Mouse (Mus musculus) 3134 (cell line): Measurements from ENCODE around the gene Dynlt1a.
A peak's percentile ranks its signal among the peaks of the same experiment; 100 is the strongest.
"Not testable (repeated sequence)": the region's sequence is repeated elsewhere in the genome, so short reads cannot be mapped to it uniquely, and the experiment has no call there.

Experiments
- DNase-seq: peaks from one replicate; pipeline ENCODE4 v3.0.0-alpha.2; 2011; ENCODE audit warnings: low spot score; ENCODE audit not compliant: insufficient read length; ENCODE audit errors: extremely low read depth

Dynlt1a gene

GRCm38 (mm10) chr17:6293882-6294281, 23.4 kb downstream of the Dynlt1a start:
- DNase-seq: not testable (repeated sequence)

- DNase-seq: not testable (repeated sequence)
These were observed 28.3 kb downstream of the Dynlt1a start for GRCm38 (mm10) chr17:6289045-6289444.

GRCm38 (mm10) chr17:6286169-6286568, 31.1 kb downstream of the Dynlt1a start:
- DNase-seq: not testable (repeated sequence)

GRCm38 (mm10) chr17:6283137-6283536, 34.2 kb downstream of the Dynlt1a start:
- not testable (repeated sequence) for DNase-seq

DNA sequence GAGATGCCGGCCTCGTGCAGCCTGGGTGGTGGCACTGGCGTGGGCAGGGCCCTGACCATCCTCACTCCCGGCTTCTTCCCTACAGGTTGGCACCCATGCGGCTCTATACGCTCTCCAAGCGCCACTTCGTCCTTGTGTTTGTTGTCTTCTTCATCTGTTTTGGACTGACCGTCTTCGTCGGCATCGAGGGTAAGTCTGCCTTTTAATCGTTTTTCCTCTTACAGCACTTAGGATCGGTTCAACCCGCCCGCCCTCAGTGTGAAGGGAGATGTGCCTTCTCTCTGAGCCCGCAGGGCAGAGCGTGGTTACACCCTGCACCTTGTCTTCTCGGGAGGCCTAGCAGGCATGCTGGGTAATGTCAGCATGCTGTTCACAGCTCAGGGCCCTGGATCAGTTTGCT, 36.8 kb downstream of the Dynlt1a start:
- not testable (repeated sequence) for DNase-seq

GRCm38 (mm10) chr17:6279772-6280171, 37.5 kb downstream of the Dynlt1a start:
- not testable (repeated sequence) for DNase-seq

GRCm38 (mm10) chr17:6279205-6279604, 38.1 kb downstream of the Dynlt1a start:
- DNase-seq: not testable (repeated sequence)

DNA sequence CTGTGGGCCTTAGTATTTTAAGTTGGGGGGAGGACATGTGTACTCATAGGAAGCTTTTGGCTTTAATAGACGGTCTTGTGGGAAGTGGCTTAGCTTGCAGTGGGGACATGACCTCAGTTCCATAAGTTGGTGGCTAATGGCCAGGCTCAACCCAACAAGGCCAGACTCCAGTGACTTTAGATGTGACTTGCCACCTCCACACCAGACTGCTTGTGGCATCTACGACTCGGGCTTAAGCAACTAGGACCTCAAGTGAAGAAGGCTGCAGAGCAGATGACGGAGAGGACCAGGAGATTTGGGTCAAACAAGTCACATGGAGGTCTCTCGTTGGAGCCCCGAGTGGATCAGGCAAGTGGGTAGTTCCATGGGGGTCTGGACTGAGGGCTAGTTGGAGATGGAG, 42.6 kb downstream of the Dynlt1a start:
- not testable (repeated sequence) for DNase-seq

DNA sequence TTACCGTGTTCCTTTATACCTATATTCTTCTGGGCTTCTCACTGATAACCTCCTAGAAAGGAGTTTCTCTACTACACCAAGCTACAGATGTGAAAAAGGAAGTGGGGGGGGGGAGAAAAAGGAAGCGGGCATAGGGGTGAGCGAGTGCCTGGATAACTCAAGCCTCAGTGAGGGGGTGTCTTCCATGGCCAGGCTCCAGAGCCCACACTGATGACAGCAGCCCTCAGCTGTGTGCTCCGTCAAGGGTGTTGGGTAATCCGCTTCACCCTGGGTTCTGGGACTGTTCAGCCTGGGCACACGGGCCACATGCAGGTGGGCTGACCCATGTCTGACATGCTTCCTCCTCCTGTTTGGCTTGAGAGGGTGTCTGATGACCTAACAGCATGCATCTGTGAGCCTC, 45.3 kb downstream of the Dynlt1a start:
- not testable (repeated sequence) for DNase-seq

DNA sequence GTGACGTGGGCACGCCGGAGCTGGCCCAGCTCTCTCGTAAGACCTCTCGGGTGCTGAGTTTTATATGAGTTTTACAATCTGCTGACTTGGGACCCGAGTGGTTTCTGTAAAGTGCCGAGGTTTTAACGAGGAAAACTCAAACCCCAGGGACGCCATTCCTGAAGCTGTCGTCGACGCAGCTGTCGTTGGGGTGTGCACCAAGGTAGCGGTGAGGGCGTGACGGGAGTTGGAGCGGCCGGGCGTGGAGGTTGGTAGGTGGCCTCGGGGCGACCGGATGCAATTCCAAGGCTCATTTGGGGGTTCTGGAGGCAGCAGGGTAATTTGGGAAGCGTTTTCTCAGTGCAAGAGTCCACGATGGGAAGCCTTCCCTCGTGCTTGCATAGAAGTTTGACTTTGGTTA, 46.5 kb downstream of the Dynlt1a start:
- peak; percentile 32 for DNase-seq

DNA sequence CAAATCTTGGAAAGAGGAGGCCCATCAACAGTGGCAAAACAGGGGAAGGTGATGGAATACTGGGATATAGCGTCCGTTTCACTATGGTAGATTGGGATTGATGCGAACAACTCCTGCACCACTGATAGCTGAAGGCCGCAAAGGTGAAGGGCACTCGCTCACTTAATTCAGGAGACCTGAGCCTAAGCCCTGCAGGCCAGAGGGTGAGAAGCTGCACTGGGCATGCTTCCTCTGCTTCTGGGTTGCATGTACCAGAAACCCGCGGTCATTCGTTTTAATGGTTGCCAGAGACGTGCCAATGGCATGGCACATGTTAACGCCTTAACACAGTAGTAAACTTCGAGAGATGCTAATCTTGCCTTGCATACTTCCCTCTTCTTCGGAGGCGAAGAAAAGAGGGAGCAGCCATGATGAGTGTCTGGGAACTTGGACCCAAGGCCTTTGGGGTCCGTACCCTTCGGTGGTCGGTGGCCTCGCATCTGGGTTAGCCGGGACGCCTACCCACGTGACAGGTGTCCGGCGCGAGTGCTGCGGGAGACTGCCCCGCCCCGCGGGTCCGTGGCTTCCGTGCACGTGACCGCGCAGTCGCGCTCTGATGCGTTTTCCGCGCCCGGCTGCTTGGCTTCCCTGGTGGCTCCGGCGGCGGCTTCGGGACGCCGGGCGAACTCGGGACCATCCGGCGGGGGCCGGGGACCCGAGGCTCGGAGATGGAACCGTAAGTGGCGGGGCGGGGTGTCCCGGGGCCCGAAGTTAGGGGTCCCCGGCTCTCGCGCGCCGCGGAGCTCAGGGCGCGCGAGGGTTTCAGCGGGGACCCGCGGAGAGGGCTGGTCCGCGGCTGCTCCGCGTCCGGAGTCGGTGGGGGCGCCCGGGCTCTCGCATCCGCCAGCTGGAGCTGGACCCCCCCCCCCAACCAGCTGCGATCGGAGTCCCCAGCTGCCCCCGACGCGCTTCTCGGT, 47.1 kb downstream of the Dynlt1a start:
- DNase-seq: peak; percentile 34

DNA sequence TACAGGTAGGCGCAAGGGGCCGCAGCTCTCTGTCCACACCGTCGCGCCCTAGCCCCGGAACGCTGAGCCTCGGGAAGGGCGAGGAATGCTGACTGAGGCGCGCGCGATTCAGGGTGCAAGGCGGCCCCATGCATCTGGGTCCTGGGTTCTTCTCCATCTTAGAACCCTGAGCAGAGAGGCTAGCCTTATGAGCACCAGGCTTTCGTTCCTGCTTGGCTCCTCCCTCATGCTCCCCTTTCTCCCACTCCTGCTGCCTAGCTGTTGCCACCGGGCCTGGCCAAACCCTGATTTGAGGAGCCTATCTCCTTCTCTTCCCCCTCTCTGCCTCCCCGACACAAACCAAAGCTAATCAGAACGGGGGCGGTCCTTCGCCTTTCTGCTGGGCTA, 60.2 kb downstream of the Dynlt1a start:
- not testable (repeated sequence) for DNase-seq

DNA sequence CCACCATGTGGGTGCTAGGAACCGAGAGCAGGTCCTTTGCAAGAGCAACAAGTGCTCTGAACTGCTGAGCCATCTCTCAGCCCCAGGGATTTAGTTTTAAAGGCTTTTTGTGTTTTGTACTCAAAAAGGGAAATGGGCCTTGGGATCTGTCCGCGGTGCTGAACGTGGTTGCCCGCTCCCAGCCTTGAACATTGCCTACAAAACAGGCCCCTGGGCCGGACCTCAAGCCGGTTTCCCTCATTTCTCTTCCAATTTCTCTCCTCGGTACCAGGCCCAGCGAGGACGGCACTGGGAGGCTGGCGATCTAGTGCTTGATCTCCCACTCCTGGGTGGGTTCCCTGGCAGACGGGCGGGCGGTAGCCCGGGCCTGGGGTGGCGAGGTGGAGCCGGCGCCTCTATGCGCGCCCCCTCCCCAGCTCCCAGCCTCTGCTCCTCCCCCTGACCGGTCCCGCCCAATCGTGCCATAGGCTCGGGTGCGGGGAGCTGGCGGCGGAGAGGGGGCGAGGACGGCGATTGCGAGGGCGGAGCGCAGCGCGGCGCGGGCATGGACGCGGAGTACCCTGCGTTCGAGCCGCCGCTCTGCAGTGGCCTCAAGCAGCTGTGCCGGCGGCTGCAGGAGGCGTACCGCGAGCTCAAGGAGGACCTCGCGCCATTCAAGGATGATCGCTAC, 60.8 kb downstream of the Dynlt1a start, which contains the start of gene Tmem181a:
Gene Tmem181a (plus strand): TSS at position 461 of the 670 bp plus-strand sequence.
- not testable (repeated sequence) for DNase-seq
